In the genomic region with DNA sequence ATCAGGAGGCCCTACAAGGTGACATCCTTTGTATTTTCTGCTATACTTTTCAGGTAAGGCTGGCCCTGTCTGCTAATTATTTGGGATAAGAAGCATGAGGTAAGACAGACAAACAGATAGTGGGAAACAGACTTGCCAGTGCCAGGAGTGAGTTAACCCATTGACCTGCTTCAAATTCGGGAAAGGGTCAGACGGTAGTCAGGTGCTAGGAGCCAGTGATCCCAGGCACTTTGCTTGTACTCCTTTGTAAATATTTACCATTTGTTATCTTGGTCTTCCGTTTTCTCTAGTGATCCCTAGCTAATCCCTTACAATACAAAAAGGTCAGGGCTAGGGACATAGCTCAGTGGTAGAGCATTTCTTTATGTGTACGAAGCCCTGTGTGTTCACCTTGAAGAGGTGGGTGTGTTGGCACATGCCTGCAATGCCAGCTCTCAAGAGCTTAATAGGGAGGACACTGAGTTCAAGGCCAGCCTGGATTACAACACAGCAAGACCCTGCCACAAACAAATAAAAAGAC, we compare ENCODE assay signal across 30 mouse cellular contexts.
"Had no signal": no experiment of that assay in that cellular context is flagged by ENCODE, and none has a peak within 500 bp of the region (broad histone marks: within the 10 kb centered on the region; RNA-seq: fewer than 3 reads in every experiment).

No protein-coding gene starts in this region.

- H3K27ac ChIP-seq: left cerebral cortex, adult 2 months; limb, embryonic 10.5 days; limb, embryonic 12.5 days; limb, embryonic 13.5 days; limb, embryonic 15.5 days; liver, embryonic 12.5 days; liver, embryonic 13.5 days; liver, embryonic 14.5 days; liver, embryonic 15.5 days; lung, embryonic 15.5 days; macrophage; midbrain, embryonic 10.5 days; midbrain, embryonic 12.5 days; midbrain, embryonic 13.5 days; midbrain, embryonic 15.5 days had no signal

- H3K9me3 ChIP-seq: limb, embryonic 10.5 days; limb, embryonic 12.5 days; limb, embryonic 13.5 days; limb, embryonic 15.5 days; liver, embryonic 12.5 days; liver, embryonic 13.5 days; liver, embryonic 15.5 days; lung, embryonic 15.5 days; midbrain, embryonic 10.5 days; midbrain, embryonic 12.5 days; midbrain, embryonic 13.5 days; midbrain, embryonic 15.5 days had no signal

- DNase-seq: layer of hippocampus, postnatal 36 days; left cerebral cortex, postnatal 4 days; liver, embryonic 13.5 days; lung, adult 18-20 months; lung, adult 2 months; lung, embryonic 14.5 days; lung, postnatal 10 days; lung, postnatal 14 days; lung, postnatal 36 days; lung, postnatal 4 days; midbrain, embryonic 14.5 days had no signal

- H3K4me2 ChIP-seq: limb, embryonic 12.5 days; limb, embryonic 13.5 days; limb, embryonic 15.5 days; liver, embryonic 12.5 days; liver, embryonic 13.5 days; liver, embryonic 15.5 days; lung, embryonic 14.5 days; lung, embryonic 15.5 days; midbrain, embryonic 11.5 days; midbrain, embryonic 12.5 days; midbrain, embryonic 13.5 days; midbrain, embryonic 15.5 days had no signal

- H3K9ac ChIP-seq: limb, embryonic 12.5 days; limb, embryonic 13.5 days; limb, embryonic 15.5 days; liver, embryonic 12.5 days; liver, embryonic 13.5 days; liver, embryonic 14.5 days; liver, embryonic 15.5 days; lung, embryonic 14.5 days; lung, embryonic 15.5 days; midbrain, embryonic 12.5 days; midbrain, embryonic 13.5 days; midbrain, embryonic 15.5 days had no signal

- H3K4me3 ChIP-seq: left cerebral cortex, adult 2 months; limb, embryonic 10.5 days; limb, embryonic 12.5 days; limb, embryonic 13.5 days; limb, embryonic 15.5 days; liver, embryonic 12.5 days; liver, embryonic 13.5 days; liver, embryonic 15.5 days; lung, embryonic 15.5 days; megakaryocyte, embryonic 14.5 days; midbrain, embryonic 10.5 days; midbrain, embryonic 12.5 days; midbrain, embryonic 13.5 days; midbrain, embryonic 15.5 days; myocyte had no signal

- ATAC-seq: liver, embryonic 12.5 days; lung, postnatal 0 days; midbrain, embryonic 13.5 days; midbrain, embryonic 15.5 days; midbrain, embryonic 16.5 days had no signal

- H3K27me3 ChIP-seq: limb, embryonic 12.5 days; limb, embryonic 13.5 days; limb, embryonic 15.5 days; liver, embryonic 13.5 days; lung, embryonic 15.5 days; megakaryocyte, embryonic 14.5 days; midbrain, embryonic 15.5 days had no signal

- H3K4me1 ChIP-seq: limb, embryonic 12.5 days had no signal

- H3K36me3 ChIP-seq: limb, embryonic 10.5 days; limb, embryonic 12.5 days; limb, embryonic 13.5 days; limb, embryonic 15.5 days; liver, embryonic 12.5 days; liver, embryonic 13.5 days; liver, embryonic 15.5 days; lung, embryonic 15.5 days; midbrain, embryonic 10.5 days; midbrain, embryonic 12.5 days; midbrain, embryonic 13.5 days; midbrain, embryonic 15.5 days had no signal
